In genomic region chr10:78840456-78840855, GRCm38 (mm10) we compare ENCODE assay signal across 40 mouse cellular contexts. TPM values are rescaled to one million over a fixed set of nuclear protein-coding genes. Genes with fewer than 3 reads are reported as not detected.
"Had no signal": no experiment of that assay in that cellular context is flagged by ENCODE, and none has a peak within 500 bp of the region (broad histone marks: within the 10 kb centered on the region; RNA-seq: fewer than 3 reads in every experiment).

No protein-coding gene starts in this region.

RNA-seq across cellular contexts. Expression of gene Olfr1356, which starts 11.5 kb away (rescaled TPM):
- total RNA-seq: left cerebral cortex, postnatal 10 days; left cerebral cortex, postnatal 14 days; left cerebral cortex, postnatal 25 days; left cerebral cortex, postnatal 36 days; left cerebral cortex, postnatal 4 days; liver, adult 2 months; megakaryocyte progenitor cell, adult 5-6 weeks; megakaryocyte-erythroid progenitor cell, adult 5-6 weeks; midbrain, postnatal 0 days; monocyte, adult 5-6 weeks had no signal
- polyA plus RNA-seq: limb, embryonic 10.5 days; limb, embryonic 11.5 days; limb, embryonic 12.5 days; limb, embryonic 13.5 days; limb, embryonic 14.5 days; limb, embryonic 15.5 days; liver, adult 2 months; liver, embryonic 11.5 days; liver, embryonic 12.5 days; liver, embryonic 13.5 days; liver, embryonic 14.5 days; liver, embryonic 15.5 days; liver, embryonic 16.5 days; liver, postnatal 0 days; lung, adult 2 months; lung, embryonic 14.5 days; lung, embryonic 15.5 days; lung, embryonic 16.5 days; lung, postnatal 0 days; macrophage; midbrain, embryonic 10.5 days; midbrain, embryonic 11.5 days; midbrain, embryonic 12.5 days; midbrain, embryonic 13.5 days; midbrain, embryonic 14.5 days; midbrain, embryonic 15.5 days; midbrain, embryonic 16.5 days; midbrain, postnatal 0 days; myocyte; neural tube, embryonic 11.5 days; neural tube, embryonic 12.5 days had no signal

RNA-seq across cellular contexts. Expression of gene Olfr1355, which starts 34.9 kb away (rescaled TPM):
- total RNA-seq: left cerebral cortex, postnatal 10 days; left cerebral cortex, postnatal 14 days; left cerebral cortex, postnatal 25 days; left cerebral cortex, postnatal 36 days; left cerebral cortex, postnatal 4 days; liver, adult 2 months; megakaryocyte progenitor cell, adult 5-6 weeks; megakaryocyte, adult 5-6 weeks; megakaryocyte-erythroid progenitor cell, adult 5-6 weeks; midbrain, postnatal 0 days; monocyte, adult 5-6 weeks had no signal
- polyA plus RNA-seq: limb, embryonic 10.5 days; limb, embryonic 11.5 days; limb, embryonic 12.5 days; limb, embryonic 13.5 days; limb, embryonic 14.5 days; limb, embryonic 15.5 days; liver, adult 2 months; liver, embryonic 11.5 days; liver, embryonic 12.5 days; liver, embryonic 13.5 days; liver, embryonic 14.5 days; liver, embryonic 15.5 days; liver, embryonic 16.5 days; liver, postnatal 0 days; lung, adult 2 months; lung, embryonic 14.5 days; lung, embryonic 15.5 days; lung, embryonic 16.5 days; lung, postnatal 0 days; macrophage; midbrain, embryonic 10.5 days; midbrain, embryonic 11.5 days; midbrain, embryonic 12.5 days; midbrain, embryonic 13.5 days; midbrain, embryonic 14.5 days; midbrain, embryonic 15.5 days; midbrain, embryonic 16.5 days; midbrain, postnatal 0 days; myocyte; neural tube, embryonic 11.5 days; neural tube, embryonic 12.5 days had no signal
